Mouse (Mus musculus) embryonic stem cell, embryonic (primary cell): ENCODE data around the gene Tmem189.
"Not testable (repeated sequence)": the region's sequence is repeated elsewhere in the genome, so short reads cannot be mapped to it uniquely, and the experiment has no call there.

Experiments
- CTCF ChIA-PET, 4 experiments: fragments of 300-600 bp in 2 of 4; fragments of 350-600 bp in 2 of 4; sonication (Branson Sonifier 250); formaldehyde crosslinking; loops; one replicate each; lab custom pipeline; 2022; ENCODE audit warnings: inconsistent platforms in 2 of 4; lab: Charles Lee
- POLR2A ChIA-PET, 4 experiments: fragments of 300-600 bp in 2 of 4; fragments of 350-600 bp in 2 of 4; sonication (Branson Sonifier 250); formaldehyde crosslinking; loops; one replicate each; lab custom pipeline; 2022; ENCODE audit warnings: antibody characterized with exemption in 4 of 4, inconsistent platforms in 1 of 4; lab: Charles Lee

Tmem189 gene

DNA sequence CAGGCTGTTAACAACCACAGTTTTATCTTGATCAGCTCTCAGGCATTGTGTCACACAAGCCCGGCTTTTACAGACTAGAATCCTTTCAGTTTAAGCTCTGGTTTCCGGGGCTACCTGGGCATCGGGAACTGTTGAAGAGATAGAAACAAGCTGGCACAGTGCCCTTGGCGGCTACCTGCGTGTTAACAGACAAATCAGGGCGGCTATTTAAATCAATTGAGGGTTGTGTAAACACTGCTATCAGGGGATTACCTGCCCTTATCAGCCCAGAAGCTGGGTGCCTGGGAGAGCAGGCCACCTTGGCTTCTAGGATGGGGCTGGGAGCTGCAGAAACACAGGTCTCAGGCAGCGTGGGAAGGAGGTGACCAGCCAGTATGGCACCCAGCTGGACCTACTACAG lies 36.9 kb downstream of the Tmem189 start:
- CTCF ChIA-PET, result interaction anchor here in 2 of 4 experiments (0.9 to 1.7 kb wide), 2 partner anchors 12 to 115 kb away, joined by 3 to 4 read pairs; partner anchors contain the start of gene Snai1 (in 1 of the 2)
- POLR2A ChIA-PET, result interaction anchor here in 1 of 4 experiments (4.2 kb wide), 1 partner anchor 9 kb away, joined by 19 read pairs; the partner anchor contains the start of gene Gm20431

DNA sequence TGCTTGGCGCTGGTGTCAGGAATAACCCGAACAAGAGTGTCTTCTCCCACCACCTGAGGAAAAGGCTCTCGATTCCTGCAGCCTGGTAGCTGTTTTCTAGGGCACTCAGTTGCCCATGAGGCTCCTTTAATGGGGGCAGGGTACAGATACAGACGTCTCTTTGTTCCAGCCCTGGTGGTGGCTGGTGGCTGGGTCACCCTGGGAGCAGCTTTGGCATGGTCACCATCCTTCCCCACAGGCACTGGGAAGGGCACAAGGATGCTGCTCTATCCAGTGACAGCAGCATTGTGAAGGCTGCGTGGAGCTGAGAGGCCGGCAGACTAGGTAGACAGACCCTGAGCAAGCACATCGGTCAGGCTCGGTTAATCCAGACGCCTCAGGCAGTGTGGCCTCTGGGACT lies 38.0 kb downstream of the Tmem189 start:
- POLR2A ChIA-PET, result interaction anchor here in 2 of 4 experiments (1.0 to 4.2 kb wide), 6 partner anchors 10 to 429 kb away, joined by 3 to 19 read pairs (median 3); partner anchors contain the start of gene Gm20431 (in 2 of the 2)
- CTCF ChIA-PET, result interaction anchor here in 2 of 4 experiments (0.6 to 1.7 kb wide), 4 partner anchors 11 to 115 kb away, joined by 3 to 4 read pairs (median 3); partner anchors contain the start of gene Snai1 (in 1 of the 2)

DNA sequence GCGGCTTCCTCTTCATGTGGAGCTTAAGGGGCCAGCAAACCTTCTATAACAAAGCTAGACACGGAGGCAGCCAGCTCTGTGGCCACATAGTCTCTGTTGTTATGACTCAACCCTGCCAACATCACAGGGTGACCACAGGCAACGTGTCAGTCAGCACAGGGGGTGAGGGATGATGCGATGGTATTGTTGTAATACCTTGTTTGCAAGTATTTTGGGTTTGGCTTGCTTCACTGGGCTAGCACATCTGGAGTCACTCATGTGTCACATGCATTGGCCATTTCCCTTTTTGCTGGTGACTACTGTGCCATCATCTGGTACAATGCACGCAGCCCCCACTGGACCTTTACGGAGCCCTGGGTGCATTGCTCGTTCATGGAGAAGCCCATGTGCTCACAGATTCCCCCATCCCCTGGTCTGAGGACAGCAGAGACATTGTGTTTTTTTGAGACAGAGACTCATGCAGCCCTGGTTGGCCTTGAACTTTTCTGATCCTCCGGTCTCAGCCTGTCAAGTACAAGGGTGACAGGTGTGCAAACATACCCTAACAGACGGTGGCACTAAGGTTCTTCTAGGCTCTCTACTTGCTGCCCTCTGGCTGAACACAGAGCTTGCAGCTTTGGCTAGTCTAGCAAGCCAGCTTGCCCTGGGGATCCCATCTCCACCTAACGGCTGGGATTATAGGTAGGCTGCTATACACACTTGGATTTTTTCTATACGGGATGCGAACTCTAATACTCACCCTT lies 40.2 kb downstream of the Tmem189 start:
- ChIA-PET CTCF (interaction anchor here in 2 of 4 experiments (0.8 to 1.3 kb wide), 3 partner anchors 9 to 30 kb away, joined by 3 read pairs; no protein-coding TSS in a partner anchor), POLR2A (interaction anchor here in 1 of 4 experiments (4.2 kb wide), 1 partner anchor 12 kb away, joined by 19 read pairs; the partner anchor contains the start of gene Gm20431)

DNA sequence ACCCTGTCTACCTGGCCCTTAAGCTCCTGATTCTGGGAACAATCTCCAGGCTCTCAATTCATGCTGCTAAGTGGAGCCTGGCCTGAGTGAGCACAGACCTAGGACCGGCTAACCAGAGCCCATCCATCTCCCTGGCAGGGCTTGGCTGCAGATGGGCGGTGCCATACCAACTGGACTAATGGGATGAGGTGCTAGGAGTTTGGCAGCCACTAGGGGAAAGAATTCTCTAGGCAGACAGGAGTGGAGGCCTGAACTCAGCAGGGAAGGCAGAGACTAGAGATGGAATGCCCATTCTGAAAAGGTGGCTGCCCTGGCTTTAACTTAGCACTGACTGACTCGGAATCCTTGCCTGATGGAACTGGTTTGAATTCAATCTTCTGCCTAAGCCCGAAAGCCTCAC lies 43.2 kb downstream of the Tmem189 start:
- POLR2A ChIA-PET, result no interaction called here
- CTCF ChIA-PET, result interaction anchor here in 2 of 4 experiments (0.5 to 1.1 kb wide), 2 partner anchors 29 to 377 kb away, joined by 5 to 7 read pairs; no protein-coding TSS in a partner anchor

DNA sequence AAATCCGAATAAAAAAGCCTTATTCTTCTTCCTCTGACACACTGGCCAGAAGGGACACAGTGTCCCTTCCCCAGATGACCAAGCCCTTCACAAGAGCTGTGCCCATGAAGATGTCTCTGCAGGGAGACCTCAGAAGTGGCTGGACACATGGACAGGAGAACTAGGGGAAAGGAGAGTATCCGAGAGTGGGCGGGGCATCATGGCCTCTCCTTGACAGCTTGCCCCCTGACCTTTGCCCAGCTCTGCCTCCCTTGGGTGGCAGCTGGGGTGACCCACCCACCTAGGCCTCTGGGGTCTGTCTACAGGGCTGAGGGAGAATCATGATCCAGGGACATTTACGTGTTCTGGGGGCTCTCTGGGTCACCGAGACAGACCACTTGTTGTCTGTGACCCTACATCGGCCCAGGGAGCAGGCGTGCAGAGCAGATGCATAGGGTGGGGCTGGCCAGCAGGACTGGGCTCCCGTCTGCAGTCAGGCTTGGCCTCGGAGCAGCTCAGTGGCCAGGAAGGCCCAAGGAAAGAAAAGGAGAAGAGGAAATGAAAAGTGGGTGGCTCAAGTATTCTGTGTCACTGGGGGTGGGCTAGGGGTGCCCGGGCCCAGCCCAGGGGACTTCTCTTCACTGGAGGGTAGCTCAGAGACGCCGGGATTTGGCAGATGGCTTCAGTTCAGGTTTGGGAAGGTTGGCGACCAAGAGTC lies 46.1 kb downstream of the Tmem189 start:
- POLR2A ChIA-PET, result not testable (repeated sequence)
- CTCF ChIA-PET, result interaction anchor here in 2 of 4 experiments (0.6 to 1.7 kb wide), 5 partner anchors 36 to 344 kb away, joined by 3 to 6 read pairs (median 3); no protein-coding TSS in a partner anchor

DNA sequence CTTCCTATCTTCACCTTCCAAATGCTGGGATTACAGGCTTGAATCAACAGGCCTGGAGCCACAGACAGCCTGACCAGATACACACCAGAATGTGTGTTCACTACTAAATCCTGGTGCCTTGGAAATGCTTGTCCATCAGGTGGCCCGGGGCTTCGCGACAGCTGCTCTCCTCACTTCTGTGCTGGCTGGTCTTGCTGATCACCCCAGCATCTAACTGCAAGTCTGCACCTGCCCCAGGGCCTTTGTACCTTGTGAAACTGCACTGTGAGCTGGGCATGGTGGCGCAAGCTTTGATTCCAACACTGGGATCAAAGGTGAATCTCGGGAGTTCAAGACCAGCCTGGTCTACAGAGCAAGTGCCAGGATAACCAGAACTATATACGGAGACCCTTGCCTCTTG lies 47.5 kb downstream of the Tmem189 start:
- POLR2A ChIA-PET, result interaction anchor here in 1 of 4 experiments (0.9 to 1.9 kb wide), 3 partner anchors 13 to 109 kb away, joined by 3 to 5 read pairs (median 3); no protein-coding TSS in a partner anchor
- CTCF ChIA-PET, result interaction anchor here (0.5 to 4.3 kb wide), 9 partner anchors 13 to 570 kb away, joined by 3 to 33 read pairs (median 5); no protein-coding TSS in a partner anchor

DNA sequence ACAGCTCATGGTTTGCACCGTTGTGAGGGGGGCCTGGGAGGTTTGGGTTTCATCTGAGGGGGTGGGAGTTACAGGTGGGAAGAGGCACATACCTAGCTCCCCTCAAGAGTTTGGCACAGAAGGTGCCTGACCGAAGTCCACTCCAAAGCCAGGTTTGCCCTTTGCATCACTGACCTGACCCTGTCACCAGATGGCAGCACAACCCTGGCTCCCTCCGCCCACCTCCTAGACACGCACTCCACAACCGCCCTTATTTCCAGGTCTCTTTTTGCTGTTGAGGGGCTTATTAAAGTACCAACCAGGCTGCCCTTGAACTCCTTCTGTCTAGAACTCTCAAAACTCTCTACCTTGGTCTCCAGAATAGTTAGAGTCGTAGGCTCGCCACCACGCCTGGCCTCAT lies 48.3 kb downstream of the Tmem189 start:
- ChIA-PET CTCF (interaction anchor here (0.6 to 4.3 kb wide), 17 partner anchors 14 to 591 kb away, joined by 3 to 33 read pairs (median 4); partner anchors contain the start of gene Snai1 (in 1 of the 4)), POLR2A (interaction anchor here in 2 of 4 experiments (0.9 to 1.9 kb wide), 3 partner anchors 12 to 108 kb away, joined by 3 to 5 read pairs (median 3); no protein-coding TSS in a partner anchor)

DNA sequence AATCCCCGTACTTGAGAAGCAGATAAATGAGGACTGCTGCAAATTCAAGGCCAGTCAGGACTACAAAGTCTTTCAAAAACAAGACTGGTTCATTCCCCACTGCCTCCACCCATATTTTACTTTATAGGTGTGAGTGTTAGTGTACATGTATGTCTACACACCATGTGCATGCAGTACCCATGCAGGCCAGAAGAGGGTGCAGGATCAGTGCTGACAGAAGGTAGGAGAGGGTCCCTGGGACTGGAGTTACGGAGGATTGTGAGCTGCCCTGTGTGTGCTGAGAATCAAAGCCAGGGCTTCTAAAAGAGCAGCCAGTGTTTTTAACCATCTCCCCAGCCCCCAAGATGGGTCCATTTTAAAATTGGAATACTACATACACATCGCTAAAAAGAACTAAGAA lies 49.3 kb downstream of the Tmem189 start:
- ChIA-PET POLR2A (interaction anchor here in 2 of 4 experiments (1.5 to 1.9 kb wide), 2 partner anchors 11 to 13 kb away, joined by 3 to 5 read pairs; no protein-coding TSS in a partner anchor), CTCF (interaction anchor here (0.5 to 4.3 kb wide), 29 partner anchors 10 to 1587 kb away, joined by 3 to 33 read pairs (median 4); partner anchors contain the start of genes Gm20431 (in 2 of the 4) and Snai1 (in 1 of the 4))

DNA sequence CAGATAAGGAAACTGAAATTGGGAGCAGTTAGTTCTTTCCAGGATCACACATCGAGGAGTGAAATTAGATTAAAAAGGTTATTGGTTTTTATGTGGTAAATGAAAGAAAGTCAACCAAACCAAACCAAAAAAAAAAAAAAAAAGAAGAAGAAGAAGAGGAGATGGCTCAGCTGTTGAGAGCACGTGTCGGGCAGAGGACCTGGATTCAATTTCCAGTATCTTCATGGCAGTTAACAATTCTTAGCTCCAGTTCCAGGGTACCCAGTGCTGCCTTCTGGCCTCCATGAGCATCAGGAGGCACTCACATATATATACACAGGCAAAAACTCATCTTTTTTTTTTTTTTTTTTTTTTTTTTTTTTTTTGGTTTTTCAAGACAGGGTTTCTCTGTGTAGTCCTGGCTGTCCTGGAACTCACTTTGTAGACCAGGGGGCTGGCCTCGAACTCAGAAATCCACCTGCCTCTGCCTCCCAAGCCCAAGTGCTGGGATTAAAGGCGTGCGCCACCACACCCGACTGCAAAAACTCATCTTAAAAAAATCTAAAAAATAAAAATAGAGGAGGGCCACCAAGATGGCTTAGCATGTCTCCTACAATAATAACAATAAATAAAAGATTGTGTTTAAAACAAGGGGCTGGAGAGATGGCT lies 54.6 kb downstream of the Tmem189 start:
- POLR2A ChIA-PET, result interaction anchor here in 3 of 4 experiments (0.6 to 1.6 kb wide), 14 partner anchors 13 to 445 kb away, joined by 3 to 5 read pairs (median 4); partner anchors contain the start of gene Gm20431 (in 2 of the 3)
- CTCF ChIA-PET, result interaction anchor here (0.5 to 1.5 kb wide), 12 partner anchors 10 to 737 kb away, joined by 3 to 18 read pairs (median 3); partner anchors contain the start of gene Snai1 (in 1 of the 4)

DNA sequence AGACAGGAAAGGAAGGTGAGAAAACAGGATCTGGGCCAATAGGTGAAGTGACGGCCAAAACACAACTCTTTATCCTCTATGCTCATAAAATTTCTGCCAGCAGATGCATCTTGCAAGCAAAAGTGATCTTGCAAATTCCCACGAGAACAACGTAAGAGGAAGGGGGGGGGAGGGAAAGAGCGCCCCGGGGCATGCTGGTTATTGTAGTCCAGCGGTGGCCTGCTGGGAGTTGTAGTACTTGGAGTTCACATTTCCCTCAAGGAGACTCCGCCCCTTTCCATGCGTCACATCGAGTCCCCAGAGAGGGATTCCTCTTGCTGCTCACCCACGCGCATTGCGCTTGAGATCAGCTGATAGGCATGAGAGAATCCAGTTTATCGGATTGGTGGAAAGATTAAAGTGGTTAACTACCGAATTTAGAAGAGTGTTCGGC lies 55.3 kb downstream of the Tmem189 start:
- POLR2A ChIA-PET, result interaction anchor here in 3 of 4 experiments (0.6 to 1.6 kb wide), 14 partner anchors 13 to 445 kb away, joined by 3 to 5 read pairs (median 4); partner anchors contain the start of gene Gm20431 (in 2 of the 3)
- CTCF ChIA-PET, result interaction anchor here (0.6 to 1.5 kb wide), 11 partner anchors 10 to 736 kb away, joined by 3 to 18 read pairs (median 3); partner anchors contain the start of gene Snai1 (in 1 of the 4)

DNA sequence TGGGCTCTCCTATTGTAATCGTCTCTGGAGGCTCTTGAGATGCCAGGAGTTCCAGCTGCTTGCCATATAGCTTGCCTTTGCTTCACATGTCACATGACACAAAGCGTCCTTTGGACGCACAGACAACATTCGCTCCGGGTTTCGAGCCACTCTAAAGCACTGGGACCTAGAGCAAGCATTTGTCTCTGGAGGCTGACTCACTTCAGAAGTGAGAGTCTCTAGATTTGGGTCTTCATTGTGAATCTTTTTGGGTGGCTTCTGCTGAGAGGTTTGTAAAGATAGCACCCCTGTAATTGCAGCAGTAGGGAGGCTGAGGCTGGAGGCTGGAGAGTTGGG lies 56.1 kb downstream of the Tmem189 start:
- ChIA-PET CTCF (no interaction called here), POLR2A (interaction anchor here in 2 of 4 experiments (1.0 to 1.3 kb wide), 2 partner anchors 14 to 28 kb away, joined by 3 to 4 read pairs; partner anchors contain the start of gene Gm20431 (in 1 of the 2))

DNA sequence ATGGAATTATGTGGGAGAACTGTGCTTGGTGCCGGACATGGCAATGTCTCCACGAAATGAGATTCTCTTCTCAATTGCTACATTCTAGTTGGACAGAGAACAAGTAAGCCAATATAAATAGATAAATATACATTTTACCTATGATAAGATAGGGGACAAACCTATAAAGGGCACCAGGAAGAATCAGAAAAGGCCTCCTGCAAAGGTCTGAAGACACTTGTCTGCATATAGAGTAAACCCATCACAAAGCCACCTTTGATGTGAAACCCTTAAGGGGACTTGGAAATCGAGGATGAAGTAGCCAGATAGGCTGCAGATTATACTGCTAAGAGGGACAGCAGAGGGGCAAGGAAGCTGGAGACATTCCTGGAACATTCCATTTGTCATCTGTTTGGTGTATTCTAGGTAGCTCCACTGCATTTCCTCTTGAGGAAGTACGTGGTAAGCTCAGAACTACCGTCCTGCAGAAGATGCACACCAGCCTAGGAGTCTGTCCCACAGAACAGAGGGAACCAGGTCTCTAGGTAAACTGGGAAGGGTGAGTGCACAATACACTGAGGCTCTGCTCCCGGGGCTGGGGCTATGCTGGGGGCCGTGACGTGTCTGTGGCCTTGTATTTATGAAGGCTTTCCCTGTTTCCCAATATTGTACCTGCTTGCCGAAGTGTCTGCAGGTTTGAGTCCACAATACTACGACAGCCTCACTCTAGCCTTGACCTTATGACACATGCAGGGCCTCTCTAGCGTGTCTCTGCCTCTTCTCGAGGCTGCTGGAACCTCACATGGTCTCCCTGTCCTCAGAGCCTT lies 56.7 kb downstream of the Tmem189 start:
- CTCF ChIA-PET, result interaction anchor here in 2 of 4 experiments (0.6 to 1.0 kb wide), 2 partner anchors 48 to 99 kb away, joined by 4 to 7 read pairs; no protein-coding TSS in a partner anchor
- POLR2A ChIA-PET, result interaction anchor here in 3 of 4 experiments (0.5 to 1.4 kb wide), 9 partner anchors 13 to 210 kb away, joined by 3 to 5 read pairs (median 3); partner anchors contain the start of gene Gm20431 (in 2 of the 3)

DNA sequence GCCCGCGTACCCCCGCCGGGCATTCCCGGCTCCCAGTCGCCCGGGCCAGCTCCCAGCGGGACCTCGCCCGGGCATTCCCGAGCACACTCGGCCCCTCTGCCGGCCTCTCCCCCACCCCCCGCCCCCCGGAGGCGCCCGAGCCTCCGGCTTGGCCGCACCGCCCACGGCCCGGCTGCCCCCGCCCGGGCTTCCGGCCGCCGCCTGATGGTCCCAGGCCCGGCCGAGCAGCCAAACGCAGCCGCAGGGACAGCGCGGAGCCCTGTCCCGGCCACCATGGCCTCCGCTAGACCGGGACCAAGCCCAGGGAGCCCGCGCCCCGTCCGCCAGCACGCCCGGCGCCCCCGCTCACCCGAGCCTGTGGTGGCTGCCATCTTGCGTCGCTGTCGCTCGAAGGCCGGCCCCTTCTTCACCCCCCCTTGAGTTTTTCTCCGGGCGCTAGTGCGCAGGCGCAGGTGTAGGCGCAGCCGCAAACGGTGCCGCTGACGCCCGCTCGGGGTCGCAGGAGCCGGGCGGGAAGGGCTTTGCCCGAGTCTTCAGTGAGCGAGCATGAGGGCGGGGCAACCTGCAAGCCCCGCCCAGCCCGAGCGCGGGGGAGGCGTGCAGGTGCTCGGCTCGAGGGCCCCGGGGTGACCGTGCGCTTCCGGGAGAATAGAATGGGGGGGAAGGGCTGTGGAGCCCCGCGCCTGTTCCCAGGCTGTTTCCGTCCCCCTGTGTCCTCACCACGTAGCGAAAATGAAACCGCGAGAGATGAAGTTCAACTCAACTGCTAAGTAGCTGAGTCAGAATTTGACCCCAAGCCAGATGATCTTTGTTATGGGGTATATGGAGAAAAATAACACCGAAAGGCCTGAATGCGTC lies 57.8 kb downstream of the Tmem189 start, which contains the start of gene Ube2v1:
Ube2v1 (minus strand) TSS at position 505 of the 858 bp plus-strand sequence.
- ChIA-PET POLR2A (interaction anchor here in 2 of 4 experiments (0.6 to 9.3 kb wide), 10 partner anchors 10 to 209 kb away, joined by 3 to 76 read pairs (median 4); partner anchors contain the start of gene Gm20431 (in 1 of the 2)), CTCF (interaction anchor here in 1 of 4 experiments (1.0 kb wide), 1 partner anchor 49 kb away, joined by 4 read pairs; no protein-coding TSS in a partner anchor)

DNA sequence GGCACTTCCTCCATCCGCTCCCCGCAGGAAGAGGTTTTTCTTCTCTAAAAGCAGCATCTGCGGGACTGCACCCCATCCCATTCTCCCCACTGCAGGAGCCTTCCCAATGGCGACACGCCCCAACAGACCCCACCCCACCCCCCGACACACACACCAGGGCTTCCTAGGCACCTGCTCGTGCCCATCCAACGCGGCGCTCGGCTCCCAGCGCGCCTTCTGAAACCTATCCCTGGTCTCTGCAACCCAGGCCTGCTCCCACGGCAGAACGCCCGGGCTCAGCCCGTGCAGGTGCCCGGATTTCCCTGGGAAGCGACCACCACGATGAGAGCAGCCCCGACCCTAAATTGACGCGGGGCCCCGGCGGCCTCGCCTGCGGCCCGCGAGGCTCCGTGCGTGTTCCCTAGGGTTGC lies 58.4 kb downstream of the Tmem189 start:
- CTCF ChIA-PET, result no interaction called here
- POLR2A ChIA-PET, result interaction anchor here in 1 of 4 experiments (0.9 to 9.3 kb wide), 3 partner anchors 10 to 91 kb away, joined by 3 to 76 read pairs (median 6); no protein-coding TSS in a partner anchor

DNA sequence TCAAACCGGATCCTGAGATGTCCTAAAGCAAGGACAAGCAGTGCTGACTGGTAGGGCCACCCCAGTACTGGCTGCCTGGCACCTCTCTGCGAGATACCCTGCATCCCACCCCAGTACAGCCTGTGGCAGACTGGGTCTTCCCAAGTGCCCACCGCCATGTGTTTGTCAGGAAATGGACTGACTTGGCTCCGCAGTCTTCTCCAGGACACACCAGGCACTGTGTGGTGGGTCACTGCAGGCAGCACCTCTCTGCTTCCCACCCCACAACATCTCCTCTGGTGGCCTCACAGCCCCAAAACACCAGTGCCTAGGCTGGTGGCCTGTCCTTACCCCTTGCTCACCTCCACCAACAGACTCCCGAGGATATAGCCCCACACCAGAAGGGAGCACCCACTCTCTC lies 59.2 kb downstream of the Tmem189 start:
- POLR2A ChIA-PET, result interaction anchor here in 1 of 4 experiments (1.3 to 9.3 kb wide), 4 partner anchors 10 to 99 kb away, joined by 3 to 76 read pairs (median 8); no protein-coding TSS in a partner anchor
- CTCF ChIA-PET, result interaction anchor here in 1 of 4 experiments (1.0 kb wide), 1 partner anchor 98 kb away, joined by 3 read pairs; no protein-coding TSS in a partner anchor
